Comparison of ENCODE assay signal across 8 mouse cellular contexts in genomic region chr7:100399231-100399913, GRCm38 (mm10). TPM values are rescaled to one million over a fixed set of nuclear protein-coding genes. Genes with fewer than 3 reads are reported as not detected.
DNase-seq lines count a peak whose midpoint lies in the region; ATAC-seq and TF ChIP-seq lines count a peak whose summit lies in the region.

No protein-coding gene starts in this region.

- TF ChIP-seq CTCF in left cerebral cortex, adult 2 months (IDR thresholded peaks at IDR 0.05) = no peak

- peak; percentile 63 for DNase-seq in forebrain, embryonic 14.5 days (ENCODE audit: low spot score)
- DNase-seq in retina, embryonic 14.5 days (ENCODE audit: low spot score) = peak; percentile 25
- DNase-seq in left cerebral cortex, adult 2 months (ENCODE audit: extremely low spot score in 1 of 2, low spot score in 2 of 2) = no peak
- no peak for DNase-seq in cerebellum, adult 18-20 months

- H3K4me2 ChIP-seq in forebrain, embryonic 14.5 days (ENCODE audit: low read length) = no peak overlapping the region
- H3K4me2 ChIP-seq in forebrain, embryonic 15.5 days (replicated peaks) = no peak overlapping the region
- H3K4me2 ChIP-seq in midbrain, embryonic 12.5 days (replicated peaks) = no peak overlapping the region
- H3K4me2 ChIP-seq in midbrain, embryonic 13.5 days (replicated peaks) = no peak overlapping the region
- no peak overlapping the region; the same call in 1 of the 2 replicates for H3K4me2 ChIP-seq in heart, embryonic 12.5 days

- H3K4me1 ChIP-seq in forebrain, embryonic 14.5 days (ENCODE audit: control insufficient read depth, insufficient read depth, low read length) = no peaks in the 10 kb centered on the region
- H3K4me1 ChIP-seq in forebrain, embryonic 15.5 days = peaks cover 8% of the 10 kb centered on the region
- no peaks in the 10 kb centered on the region; the same call in 1 of the 2 replicates for H3K4me1 ChIP-seq in midbrain, embryonic 12.5 days
- H3K4me1 ChIP-seq in midbrain, embryonic 13.5 days (replicated peaks) = no peaks in the 10 kb centered on the region
- H3K4me1 ChIP-seq in heart, embryonic 12.5 days (replicated peaks) = peaks cover 9% of the 10 kb centered on the region; the same call in 1 of the 2 replicates

- H3K9me3 ChIP-seq in forebrain, embryonic 14.5 days (replicated peaks; ENCODE audit: control insufficient read depth, low read length) = no peaks in the 10 kb centered on the region
- no peaks in the 10 kb centered on the region for H3K9me3 ChIP-seq in forebrain, embryonic 15.5 days
- H3K9me3 ChIP-seq in midbrain, embryonic 12.5 days = no peaks in the 10 kb centered on the region
- no peaks in the 10 kb centered on the region for H3K9me3 ChIP-seq in midbrain, embryonic 13.5 days
- H3K9me3 ChIP-seq in heart, embryonic 12.5 days (replicated peaks) = no peaks in the 10 kb centered on the region

- ATAC-seq in forebrain, embryonic 14.5 days = no peak
- ATAC-seq in forebrain, embryonic 15.5 days (replicated peaks) = no peak
- ATAC-seq in midbrain, embryonic 12.5 days (ENCODE audit: low FRiP score, low read depth) = 0 out of 2 replicates have a peak, but pooled peaks have one; percentile 52
- ATAC-seq in midbrain, embryonic 13.5 days = no peak
- ATAC-seq in heart, embryonic 12.5 days (ENCODE audit: insufficient number of reproducible peaks, low FRiP score) = no peak

- H3K27me3 ChIP-seq in forebrain, embryonic 14.5 days (replicated peaks; ENCODE audit: control insufficient read depth, insufficient read depth, low read length) = no peaks in the 10 kb centered on the region
- no peaks in the 10 kb centered on the region for H3K27me3 ChIP-seq in forebrain, embryonic 15.5 days
- no peaks in the 10 kb centered on the region for H3K27me3 ChIP-seq in midbrain, embryonic 12.5 days
- H3K27me3 ChIP-seq in midbrain, embryonic 13.5 days = no peaks in the 10 kb centered on the region
- H3K27me3 ChIP-seq in heart, embryonic 12.5 days (replicated peaks) = no peaks in the 10 kb centered on the region

- intact Hi-C loops in left cerebral cortex, adult 2 months (cut with DNase I) = no loop called here

- WGBS in forebrain, embryonic 14.5 days = 59% methylated on average over 8 of the region's 8 CpGs
- 54% methylated on average over 8 of the region's 8 CpGs for WGBS in forebrain, embryonic 15.5 days
- WGBS in midbrain, embryonic 12.5 days = 52% methylated on average over 8 of the region's 8 CpGs
- 62% methylated on average over 8 of the region's 8 CpGs for WGBS in midbrain, embryonic 13.5 days
- 52% methylated on average over 8 of the region's 8 CpGs for WGBS in heart, embryonic 12.5 days

- peaks cover 67% of the 10 kb centered on the region for H3K36me3 ChIP-seq in forebrain, embryonic 14.5 days (ENCODE audit: control insufficient read depth, insufficient read depth, low read length)
- peaks cover 54% of the 10 kb centered on the region for H3K36me3 ChIP-seq in forebrain, embryonic 15.5 days
- H3K36me3 ChIP-seq in midbrain, embryonic 12.5 days = peaks cover 73% of the 10 kb centered on the region
- H3K36me3 ChIP-seq in midbrain, embryonic 13.5 days = peaks cover 68% of the 10 kb centered on the region
- peaks cover 64% of the 10 kb centered on the region for H3K36me3 ChIP-seq in heart, embryonic 12.5 days

- no peak overlapping the region for H3K4me3 ChIP-seq in forebrain, embryonic 14.5 days (ENCODE audit: low read depth, low read length)
- H3K4me3 ChIP-seq in forebrain, embryonic 15.5 days = no peak overlapping the region
- no peak overlapping the region for H3K4me3 ChIP-seq in midbrain, embryonic 12.5 days
- H3K4me3 ChIP-seq in midbrain, embryonic 13.5 days (replicated peaks) = no peak overlapping the region
- H3K4me3 ChIP-seq in heart, embryonic 12.5 days = no peak overlapping the region
- no peak overlapping the region for H3K4me3 ChIP-seq in left cerebral cortex, adult 2 months

- H3K9ac ChIP-seq in forebrain, embryonic 14.5 days (ENCODE audit: low read length) = no peak overlapping the region
- no peak overlapping the region for H3K9ac ChIP-seq in forebrain, embryonic 15.5 days (replicated peaks)
- no peak overlapping the region for H3K9ac ChIP-seq in midbrain, embryonic 12.5 days (replicated peaks)
- H3K9ac ChIP-seq in midbrain, embryonic 13.5 days (replicated peaks) = no peak overlapping the region
- H3K9ac ChIP-seq in heart, embryonic 12.5 days = no peak overlapping the region

- no peak overlapping the region for H3K27ac ChIP-seq in forebrain, embryonic 14.5 days (ENCODE audit: low read depth, low read length)
- no peak overlapping the region for H3K27ac ChIP-seq in forebrain, embryonic 15.5 days (replicated peaks)
- no peak overlapping the region for H3K27ac ChIP-seq in midbrain, embryonic 12.5 days (replicated peaks)
- H3K27ac ChIP-seq in midbrain, embryonic 13.5 days = no peak overlapping the region
- H3K27ac ChIP-seq in heart, embryonic 12.5 days (ENCODE audit: poor library complexity, severe bottlenecking) = peak overlapping the region; percentile 40
- H3K27ac ChIP-seq in left cerebral cortex, adult 2 months = no peak overlapping the region

RNA-seq across cellular contexts. Expression of gene Ppme1, which starts 27.3 kb away (rescaled TPM):
- polyA plus RNA-seq in forebrain, embryonic 14.5 days (2014; fragmentation: Nextera tagmentation; extraction: Ambion mirVana) = 120 and 138 TPM in 2 replicates
- 145 and 155 TPM in 2 replicates for polyA plus RNA-seq in forebrain, embryonic 15.5 days (2015; fragmentation: Nextera tagmentation; extraction: Ambion mirVana)
- 108 and 109 TPM in 2 replicates for polyA plus RNA-seq in midbrain, embryonic 12.5 days (2016; fragmentation: Nextera tagmentation; extraction: Ambion mirVana)
- 139 and 144 TPM in 2 replicates for polyA plus RNA-seq in midbrain, embryonic 13.5 days (2015; fragmentation: Nextera tagmentation; extraction: Ambion mirVana)
- polyA plus RNA-seq in heart, embryonic 12.5 days (2016; fragmentation: Nextera tagmentation; extraction: Ambion mirVana) = 52.5 and 55.6 TPM in 2 replicates
- total RNA-seq in left cerebral cortex, adult 2 months (2021) = 100 to 1,000 TPM; 220 to 230 TPM

RNA-seq across cellular contexts. Expression of gene C2cd3, which starts 27.3 kb away (rescaled TPM):
- polyA plus RNA-seq in forebrain, embryonic 14.5 days (2014; fragmentation: Nextera tagmentation; extraction: Ambion mirVana) = 25.7 and 31.7 TPM in 2 replicates
- 28.8 and 29.7 TPM in 2 replicates for polyA plus RNA-seq in forebrain, embryonic 15.5 days (2015; fragmentation: Nextera tagmentation; extraction: Ambion mirVana)
- 39.5 and 41.0 TPM in 2 replicates for polyA plus RNA-seq in midbrain, embryonic 12.5 days (2016; fragmentation: Nextera tagmentation; extraction: Ambion mirVana)
- polyA plus RNA-seq in midbrain, embryonic 13.5 days (2015; fragmentation: Nextera tagmentation; extraction: Ambion mirVana) = 25.7 and 28.7 TPM in 2 replicates
- polyA plus RNA-seq in heart, embryonic 12.5 days (2016; fragmentation: Nextera tagmentation; extraction: Ambion mirVana) = 20.0 and 20.1 TPM in 2 replicates
- total RNA-seq in left cerebral cortex, adult 2 months (2021) = 10 to 100 TPM; 25.3 to 28.8 TPM

Comparison
In these comparisons a context has a peak if more than half of its experiments do, and no peak if none do; other contexts are left out.
1. DNase-seq: peak in forebrain, embryonic 14.5 days (single experiment) and retina, embryonic 14.5 days (single experiment); none in left cerebral cortex, adult 2 months (0 of 2) and cerebellum, adult 18-20 months (0 of 2).